Mouse (Mus musculus): Measurements from ENCODE around the gene Deaf1.

Gene Deaf1

DNA sequence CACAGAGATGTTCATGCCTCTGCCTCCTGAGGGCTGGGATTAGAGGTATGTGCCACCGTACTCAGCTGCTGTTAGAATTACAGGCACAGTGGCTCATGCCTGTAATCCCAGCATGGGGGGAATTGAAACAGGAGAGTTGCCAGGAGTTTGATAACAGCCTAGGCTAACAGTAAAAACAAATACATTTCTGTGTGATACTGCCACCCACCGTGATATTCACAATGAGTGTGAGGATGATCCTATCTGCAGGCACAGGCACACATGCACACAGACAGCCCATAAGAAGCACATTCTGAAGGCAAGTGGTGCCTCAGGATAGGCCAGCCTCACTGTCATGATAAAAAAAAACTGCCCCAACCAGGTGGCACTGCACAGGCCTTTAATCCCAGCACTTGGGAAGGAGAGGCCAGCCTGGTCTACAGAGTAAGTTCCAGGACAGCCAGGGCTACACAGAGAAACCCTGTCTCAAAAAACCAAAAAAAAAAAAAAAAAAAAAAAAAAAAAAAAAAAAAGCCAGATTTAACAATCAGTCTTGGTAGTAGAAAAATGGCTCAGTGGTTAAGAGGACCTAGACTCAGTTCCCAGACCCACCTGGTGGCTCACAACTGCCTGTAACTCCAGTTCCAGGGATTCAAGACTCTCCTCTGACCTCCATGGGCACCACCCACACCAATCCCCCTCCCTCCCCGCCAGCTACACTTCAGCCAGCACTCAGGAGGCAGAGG lies 29.4 kb downstream of the Deaf1 start:
- DNase-seq (ENCODE audit: low read depth, low spot score) = no peak

GRCm38 (mm10) chr7:141294479-141294878 lies 33.0 kb downstream of the Deaf1 start:
- DNase-seq (ENCODE audit: low read depth, low spot score) = no peak

- DNase-seq (ENCODE audit: low read depth, low spot score) = no peak
These were observed 33.5 kb downstream of the Deaf1 start for GRCm38 (mm10) chr7:141293852-141294471.

DNA sequence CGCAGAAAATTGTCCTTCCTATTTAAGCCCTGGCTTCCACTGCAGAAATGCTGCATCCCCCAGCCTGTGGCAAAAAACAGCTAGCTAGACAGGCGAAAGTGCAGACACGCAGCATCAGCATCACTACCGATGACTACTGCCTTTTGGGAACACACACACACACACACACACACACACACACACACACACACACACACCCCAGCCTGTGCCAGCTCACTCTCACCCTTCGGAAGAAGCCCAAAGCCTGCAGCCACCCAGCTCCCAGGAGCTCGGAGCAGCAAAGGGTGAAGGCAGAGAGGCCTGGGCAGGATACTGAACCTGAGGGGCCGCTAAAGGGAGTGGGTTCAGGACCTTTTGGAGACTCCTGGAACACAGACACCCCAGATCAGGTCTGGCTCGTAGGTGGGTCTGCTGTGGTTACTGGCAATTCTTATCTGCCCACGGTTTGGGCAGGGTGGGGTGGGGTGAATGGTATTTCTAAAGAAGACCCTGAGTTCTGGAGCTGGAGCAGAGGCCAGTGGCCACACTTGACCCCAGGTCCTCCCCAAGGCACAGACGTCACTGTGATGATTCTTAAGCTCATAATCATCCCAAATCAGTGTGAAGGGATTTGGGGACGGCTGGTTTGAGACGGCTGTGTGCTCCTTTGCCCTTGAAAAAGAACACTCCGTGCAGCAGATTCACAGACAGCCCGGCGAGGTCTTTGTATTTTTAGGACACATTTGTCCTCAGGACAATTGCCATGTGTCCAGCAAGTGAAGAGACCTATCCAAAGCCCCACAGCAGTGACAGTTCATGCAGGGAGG lies 34.7 kb downstream of the Deaf1 start:
- no peak for DNase-seq (ENCODE audit: low read depth, low spot score)

GRCm38 (mm10) chr7:141291921-141292582 lies 35.4 kb downstream of the Deaf1 start, which contains the start of gene Drd4:
Gene Drd4, plus strand, starts transcription at chr7:141292006.
- DNase-seq (ENCODE audit: low read depth, low spot score) = no peak

DNA sequence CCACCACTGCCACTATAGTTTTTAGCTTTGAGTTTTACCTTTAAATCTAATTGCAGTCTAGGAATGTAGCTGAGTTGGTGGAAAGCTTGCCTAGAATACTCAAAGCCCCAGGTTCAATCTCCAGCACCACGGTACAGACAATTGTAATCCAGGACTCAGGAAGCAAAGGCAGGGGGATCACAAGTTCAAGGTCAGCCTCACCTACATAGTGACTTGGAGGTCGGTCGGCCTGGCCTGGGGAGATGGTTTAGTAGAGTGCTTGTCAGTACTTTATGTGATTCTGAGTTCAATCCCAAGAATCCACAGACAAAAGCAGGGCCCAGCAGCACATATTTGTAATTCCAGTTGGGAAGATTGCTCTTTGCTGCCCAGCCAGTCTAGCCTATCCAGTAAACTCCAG lies 39.4 kb downstream of the Deaf1 start:
- DNase-seq (ENCODE audit: low read depth, low spot score) = no peak

DNA sequence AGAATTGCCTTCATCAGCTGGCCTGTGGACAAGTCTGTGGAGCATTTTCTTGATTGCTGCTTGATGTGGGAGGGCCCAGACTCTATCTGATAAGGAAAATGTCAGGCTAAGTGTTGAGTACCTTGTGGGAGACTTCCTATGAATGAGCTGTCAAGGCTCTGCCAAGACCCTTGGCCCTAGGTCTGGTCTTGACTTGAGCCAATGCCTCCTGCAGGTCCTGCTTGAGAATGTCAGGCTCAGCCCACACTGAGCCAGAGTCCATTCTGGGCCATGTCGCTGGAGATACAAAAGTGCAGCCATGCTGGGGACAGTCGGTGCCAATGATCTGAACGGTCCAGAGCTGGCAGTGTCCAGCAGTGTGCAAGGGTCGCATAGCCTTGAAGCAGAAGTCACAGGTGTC lies 44.7 kb downstream of the Deaf1 start:
- DNase-seq (ENCODE audit: low read depth, low spot score) = no peak

DNA sequence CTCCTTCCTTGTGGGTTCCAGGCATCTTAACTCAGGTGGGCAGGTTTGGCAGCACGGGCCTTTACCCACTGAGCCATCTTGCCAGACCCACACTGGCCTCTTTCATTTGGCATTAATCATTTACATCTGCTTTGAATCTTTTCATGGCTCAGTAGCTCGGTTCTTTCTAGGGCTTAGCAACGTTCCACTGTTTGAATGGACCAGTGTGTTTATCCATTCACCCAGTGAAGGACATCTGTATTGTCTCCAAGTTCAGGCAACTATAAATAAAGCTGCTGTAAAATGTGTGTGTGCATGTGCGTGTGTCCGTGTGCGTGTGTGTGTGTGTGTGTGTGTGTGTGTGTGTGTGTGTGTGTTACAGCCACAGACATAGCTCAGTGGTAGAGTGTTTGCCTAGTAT lies 46.0 kb downstream of the Deaf1 start:
- no peak for DNase-seq (ENCODE audit: low read depth, low spot score)

GRCm38 (mm10) chr7:141278766-141279590 lies 48.5 kb downstream of the Deaf1 start, which contains the start of gene Sct:
Gene Sct, minus strand, starts transcription at chr7:141279133.
- no peak for DNase-seq (ENCODE audit: low read depth, low spot score)

- no peak for DNase-seq (ENCODE audit: low read depth, low spot score)
These were observed 49.5 kb downstream of the Deaf1 start for GRCm38 (mm10) chr7:141277701-141278678.

GRCm38 (mm10) chr7:141276546-141276945 lies 50.9 kb downstream of the Deaf1 start, which contains the start of gene Cdhr5:
Gene Cdhr5, minus strand, starts transcription at chr7:141276786.
- no peak for DNase-seq (ENCODE audit: low read depth, low spot score)

DNA sequence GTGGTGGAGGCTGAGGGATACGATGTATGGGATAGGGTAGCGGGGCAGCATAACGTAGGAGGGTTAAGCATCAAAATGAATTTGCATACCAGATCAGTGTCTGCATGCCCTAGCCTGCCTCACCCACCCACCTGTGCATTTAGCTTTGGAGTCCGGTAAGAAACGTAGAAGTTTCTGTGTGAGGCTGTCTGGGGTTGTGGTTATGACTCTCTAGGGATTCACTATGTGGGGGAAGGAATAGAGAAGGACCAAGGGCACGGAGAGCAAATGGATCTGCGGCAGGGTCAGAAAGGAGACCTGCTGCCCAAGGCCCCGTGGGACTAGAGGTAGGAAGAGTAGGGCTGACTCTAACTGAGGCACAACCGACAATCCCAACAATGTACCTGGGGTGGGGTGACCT lies 52.1 kb downstream of the Deaf1 start:
- DNase-seq (ENCODE audit: low read depth, low spot score) = no peak

GRCm38 (mm10) chr7:141270631-141271030 lies 56.9 kb downstream of the Deaf1 start:
- no peak for DNase-seq (ENCODE audit: low read depth, low spot score)

DNA sequence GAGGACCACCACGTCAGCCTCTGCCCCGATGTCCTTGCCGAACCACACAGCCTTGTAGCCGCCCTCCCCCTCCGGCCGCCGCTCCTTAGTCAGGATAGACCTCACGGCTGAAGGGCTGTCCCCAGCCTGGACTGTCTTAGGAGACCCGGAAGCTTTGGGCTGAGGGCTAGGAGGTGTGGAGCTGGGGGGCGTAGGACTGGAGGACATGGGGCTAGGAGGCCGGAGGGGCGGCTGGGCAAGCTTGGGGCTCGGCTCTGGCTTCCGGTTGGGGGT lies 58.3 kb downstream of the Deaf1 start:
- no peak for DNase-seq (ENCODE audit: low read depth, low spot score)

DNA sequence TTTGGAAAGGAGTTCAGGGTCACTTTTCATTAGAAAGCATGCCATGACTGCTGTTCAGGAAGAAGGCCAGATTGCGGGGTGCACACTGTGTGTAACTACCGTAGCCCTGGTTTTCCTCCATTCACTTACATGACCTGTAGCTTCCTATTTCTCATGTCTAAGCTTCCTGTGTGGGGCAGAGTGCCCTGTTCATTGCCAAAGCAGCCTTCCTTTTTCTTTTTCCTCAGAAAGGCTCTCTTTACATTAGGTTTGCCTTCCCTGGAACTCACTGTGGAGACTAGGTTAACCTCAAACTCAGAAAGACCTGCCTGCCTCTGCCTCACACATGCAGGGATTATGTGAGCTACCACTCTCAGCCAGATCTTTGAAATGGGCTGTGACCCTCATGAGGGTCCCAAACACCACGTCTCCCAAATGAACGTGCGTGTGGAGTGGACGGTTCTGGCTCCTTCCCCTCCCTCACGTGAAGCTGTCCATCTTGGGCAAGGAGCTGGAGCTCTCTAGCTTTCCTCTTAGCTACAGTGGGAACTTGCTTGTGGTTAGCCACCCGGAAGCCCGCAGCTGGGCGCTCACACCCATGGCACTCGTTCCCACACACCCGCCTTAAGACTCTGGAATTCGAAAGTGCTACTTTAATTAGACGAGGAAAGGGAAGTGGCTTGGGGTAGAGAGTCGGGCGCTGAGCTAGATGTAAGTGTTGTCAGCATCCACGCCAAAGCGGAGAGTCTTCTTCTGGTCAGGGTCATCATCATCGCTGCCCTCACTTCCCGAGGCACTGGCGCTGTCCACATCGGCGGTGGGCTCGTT lies 58.8 kb downstream of the Deaf1 start:
- DNase-seq (ENCODE audit: low read depth, low spot score) = no peak

GRCm38 (mm10) chr7:141265739-141266561 lies 61.5 kb downstream of the Deaf1 start, which contains the start of gene Irf7:
Gene Irf7, minus strand, starts transcription at chr7:141266481.
- DNase-seq (ENCODE audit: low read depth, low spot score) = no peak

GRCm38 (mm10) chr7:141265411-141265738 lies 62.1 kb downstream of the Deaf1 start:
- DNase-seq (ENCODE audit: low read depth, low spot score) = no peak

GRCm38 (mm10) chr7:141264761-141265410 lies 62.6 kb downstream of the Deaf1 start:
- DNase-seq (ENCODE audit: low read depth, low spot score) = no peak

Data from brain, embryonic 18.5 days (tissue).